Mouse (Mus musculus) liver, postnatal 0 days (tissue): ENCODE results near the gene Hist2h3b.

Experiments
- CTCF ChIP-seq: sonication (generic); IDR thresholded peaks from 2 replicates; pipeline ENCODE4 v1.5.1; 2016; ENCODE audit warnings: antibody characterized with exemption, low read depth
- EP300 ChIP-seq: IDR thresholded peaks from 2 replicates; pipeline ENCODE4 v1.6.1; 2016; ENCODE audit warnings: antibody characterized with exemption, low read depth, mild to moderate bottlenecking

DNA sequence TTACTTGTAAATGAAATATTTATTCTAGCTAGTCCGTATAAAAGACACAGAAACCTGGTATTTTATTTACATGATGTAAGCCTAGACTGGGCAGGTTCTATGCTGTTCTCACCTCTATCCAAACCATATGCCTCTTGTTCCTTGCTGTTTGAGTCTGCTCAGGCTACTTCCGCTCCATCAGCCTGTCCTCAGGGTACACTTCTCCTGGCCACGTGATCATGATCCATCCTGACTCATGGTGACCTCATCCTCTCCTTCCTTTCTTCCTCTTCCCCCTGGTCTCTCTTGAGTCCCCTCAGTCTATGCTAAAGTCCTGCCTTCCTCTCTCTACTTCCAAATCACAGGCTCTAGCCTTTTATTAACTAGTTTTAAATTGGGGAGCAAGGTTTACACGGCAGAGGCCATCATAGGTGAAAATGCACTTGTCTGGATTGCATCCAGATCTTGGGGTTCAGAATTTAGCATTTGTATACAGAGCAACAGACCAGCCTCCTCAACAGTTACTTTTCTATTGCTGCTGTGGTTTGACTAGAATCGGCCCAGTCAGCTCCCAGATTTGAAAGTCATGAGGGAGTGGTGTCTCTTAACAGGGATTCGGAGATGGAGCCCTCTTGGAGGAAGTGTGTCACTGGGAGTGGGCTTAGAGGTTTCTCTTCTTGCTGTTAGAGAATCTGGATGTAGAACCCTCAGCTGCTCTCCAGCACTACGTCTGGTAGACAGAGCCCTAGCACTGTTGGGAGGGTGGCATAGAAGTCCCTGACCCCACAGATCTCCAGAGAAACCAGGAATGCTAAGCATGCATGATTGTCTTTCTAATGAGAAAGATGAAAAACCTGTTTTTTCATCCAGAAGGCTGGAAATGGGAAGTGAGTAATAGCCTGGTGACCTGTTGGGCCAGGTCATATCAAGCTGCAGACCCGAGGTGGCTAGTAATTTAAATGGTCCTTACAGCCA, 41.5 kb upstream of the Hist2h3b start:
- TF ChIP-seq CTCF (no peak), EP300 (no peak)
